Mouse (Mus musculus) kidney, adult 11 months (tissue): ENCODE results near the gene Lpar4.

Source experiments
- DNase-seq: peaks from one replicate; pipeline ENCODE4 v3.0.0; 2022

Gene Lpar4

DNA sequence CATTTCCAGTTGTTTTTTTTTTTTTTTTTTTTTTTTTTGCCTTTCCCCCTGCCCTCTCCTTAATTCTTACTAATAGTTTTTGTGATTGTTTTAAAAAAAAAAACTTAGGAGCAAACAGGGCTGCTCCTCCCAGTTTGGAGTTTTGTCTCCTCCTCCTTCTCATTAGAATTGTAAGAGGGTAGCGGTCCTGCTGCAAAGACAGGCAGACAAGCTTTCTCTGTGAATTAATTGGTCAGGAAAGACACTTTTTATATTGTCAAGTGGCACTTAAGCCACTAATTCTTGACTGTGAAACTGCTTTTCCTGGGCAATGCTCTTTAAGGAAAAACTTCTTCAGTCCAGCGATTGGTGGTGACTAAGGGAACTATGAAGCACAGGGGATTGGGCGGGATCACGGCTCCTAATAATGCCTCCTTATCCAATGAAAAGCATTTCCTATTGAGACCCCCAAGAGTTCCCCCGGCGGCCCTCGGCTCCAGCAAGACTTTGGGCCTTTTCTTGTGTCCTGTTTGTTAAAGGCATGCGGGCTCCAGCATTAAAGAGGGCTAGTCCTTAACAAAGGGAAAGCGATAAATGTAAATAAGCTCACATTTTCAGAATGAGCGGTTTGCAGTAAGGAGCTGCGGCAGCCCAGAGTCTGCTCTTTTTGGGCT, at the start of gene Lpar4:
TSS of gene Lpar4 (plus strand) at position 451 of the 653 bp plus-strand sequence.
- DNase-seq, result no peak

GRCm38 (mm10) chrX:106871426-106871825, 49.0 kb upstream of the Lpar4 start:
- no peak for DNase-seq

- DNase-seq, result no peak
Observed at GRCm38 (mm10) chrX:106871894-106872293, 48.5 kb upstream of the Lpar4 start.

DNA sequence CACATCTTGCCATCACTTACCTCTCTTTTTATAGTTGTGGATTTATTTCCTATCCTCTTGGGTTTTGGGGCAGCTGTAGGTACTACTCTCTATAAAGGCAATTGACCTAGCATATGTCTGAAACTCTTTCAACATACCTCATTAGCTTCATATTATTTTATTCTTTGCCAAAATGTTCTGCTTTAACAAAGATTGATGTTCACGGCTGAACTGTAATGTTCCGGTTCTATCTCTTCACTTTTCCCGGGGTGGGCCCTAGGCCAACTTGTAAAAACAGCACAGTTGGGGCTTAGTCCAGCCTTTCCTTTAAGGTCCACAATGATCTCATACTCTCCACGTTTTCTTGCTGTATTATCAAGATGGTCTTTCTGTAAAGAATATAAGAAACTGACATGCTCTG, 48.1 kb upstream of the Lpar4 start:
- DNase-seq, result no peak

DNA sequence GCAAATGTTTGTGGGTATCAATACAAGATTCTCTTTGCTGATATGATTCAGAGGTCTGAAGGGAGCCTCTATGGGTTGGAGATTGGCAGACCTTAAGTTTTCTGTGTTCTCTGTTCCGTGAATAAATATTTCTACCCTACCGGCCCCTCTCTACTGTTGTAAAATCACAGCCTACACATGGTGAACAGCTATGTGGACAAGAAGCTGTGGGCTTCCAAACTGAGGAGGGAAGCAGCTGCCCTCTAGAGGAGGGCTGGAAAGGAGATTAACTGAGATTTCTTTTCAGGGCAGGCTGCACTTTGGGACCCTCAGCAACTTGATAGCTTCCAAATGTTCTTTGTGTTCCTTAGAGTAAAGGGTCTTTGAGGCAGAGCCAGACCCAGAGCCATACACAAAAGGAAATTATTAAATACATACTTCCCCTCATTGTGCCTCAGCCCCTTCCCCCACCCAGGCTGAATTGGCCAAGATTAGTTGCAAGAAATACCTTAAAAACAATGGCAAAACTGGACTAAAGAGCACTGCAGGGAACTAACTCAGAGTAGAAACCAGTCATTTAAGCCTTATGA, 22.6 kb upstream of the Lpar4 start:
- DNase-seq, result no peak

- DNase-seq, result no peak
Observed at GRCm38 (mm10) chrX:106920828-106921619, 599 bp downstream of the Lpar4 start.

DNA sequence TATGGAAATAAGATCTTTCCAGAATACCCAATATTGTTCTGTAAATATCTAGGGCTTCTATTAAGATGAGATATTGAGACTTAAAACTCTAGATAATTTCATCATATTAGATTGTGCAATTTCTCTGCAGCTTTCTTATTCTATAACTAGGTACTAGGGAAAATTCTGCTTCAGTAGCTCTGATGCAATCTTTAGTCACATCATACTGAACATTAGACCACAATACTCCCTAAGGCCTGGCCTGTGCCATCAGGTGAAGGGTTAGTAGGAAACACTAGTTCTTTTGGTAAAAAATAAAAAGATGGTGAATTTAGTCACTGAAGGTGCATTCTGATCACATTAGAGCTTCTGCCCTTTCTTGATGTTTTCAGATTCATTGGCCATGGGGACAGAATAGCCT, 4.1 kb downstream of the Lpar4 start:
- no peak for DNase-seq

DNA sequence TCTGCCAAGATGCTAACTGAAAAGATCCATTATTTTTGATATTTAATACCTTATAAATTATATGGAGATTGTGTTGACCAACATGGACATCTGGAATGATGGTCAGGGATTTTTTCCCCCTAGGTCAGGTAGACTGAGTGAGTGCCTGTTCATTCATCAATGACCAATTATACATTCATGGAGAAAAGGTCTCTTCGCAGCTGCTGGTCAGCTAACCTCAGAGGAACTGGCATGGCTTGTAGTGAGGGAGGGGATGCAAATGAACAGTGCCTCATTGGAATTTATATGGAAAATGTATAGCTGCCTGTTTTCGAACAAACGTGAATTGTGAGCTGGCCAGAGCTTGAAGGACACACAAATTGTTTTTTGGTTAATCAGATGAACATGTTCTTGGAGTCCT, 18.9 kb downstream of the Lpar4 start:
- DNase-seq, result no peak

- DNase-seq, result no peak
Observed at GRCm38 (mm10) chrX:106950558-106950957, 30.1 kb downstream of the Lpar4 start.

DNA sequence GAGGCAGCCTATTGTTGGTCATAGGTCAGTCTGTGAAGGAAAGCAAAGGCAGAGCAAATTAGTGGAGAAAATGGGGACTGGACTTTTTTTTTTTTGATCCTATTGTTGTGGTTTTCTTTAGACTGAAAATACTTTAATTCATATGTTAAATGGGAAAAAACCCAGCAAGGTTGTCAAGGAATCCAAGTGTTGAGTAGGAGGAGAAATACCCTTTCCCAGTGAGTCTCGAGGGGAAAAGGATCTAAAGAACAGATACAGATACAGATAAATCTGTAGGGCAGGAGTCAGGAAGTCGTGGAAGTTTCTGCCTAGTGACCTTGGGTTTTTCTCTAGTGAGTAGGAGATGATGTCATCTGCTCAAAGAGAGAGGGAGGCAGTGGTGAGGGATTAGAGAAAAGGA, 30.6 kb downstream of the Lpar4 start:
- DNase-seq, result no peak

- no peak for DNase-seq
Observed at GRCm38 (mm10) chrX:106953840-106954239, 33.4 kb downstream of the Lpar4 start.

GRCm38 (mm10) chrX:106962233-106962632, 41.8 kb downstream of the Lpar4 start:
- DNase-seq, result no peak

- no peak for DNase-seq
Observed at GRCm38 (mm10) chrX:106964326-106964725, 43.9 kb downstream of the Lpar4 start.
